Mouse (Mus musculus): ENCODE data around the gene Polm.

- TF ChIP-seq TAL1 (IDR thresholded peaks at IDR 0.05; ENCODE audit: low read length), result no peak
- TF ChIP-seq GATA1 (IDR thresholded peaks at IDR 0.05; ENCODE audit: low read length), result no peak
Observed at GRCm38 (mm10) chr11:5813381-5813780, 24.4 kb downstream of the Polm start.

All from erythroblast, embryonic 14.5 days (primary cell).